Mouse (Mus musculus) CH12.LX (cell line): ENCODE measurements at regions not wholly inside any gene's neighbourhood (a gene's known extent, or its start where the extent isn't known, plus 50 kb on each side); places are given as distances from the start of the nearest gene placed in this dataset.

Experiments used
- DNase-seq: peaks from one replicate; pipeline ENCODE4 v3.0.0-alpha.2; 2013; ENCODE audit errors: extremely low read depth
- H3K27ac ChIP-seq: 2 replicates; pipeline ENCODE4 v1.5.1; 2012; ENCODE audit warnings: low read depth, mild to moderate bottlenecking, control low read depth, moderate library complexity; ENCODE audit not compliant: insufficient read depth
- H3K27me3 ChIP-seq: replicated peaks from 2 replicates; pipeline ENCODE3; 2012; ENCODE audit warnings: inconsistent platforms
- H3K36me3 ChIP-seq, 2 experiments: replicated peaks in 1 of 2; 2 replicates each; pipeline versions ENCODE3 to v1.6.1; 2012; ENCODE audit warnings: inconsistent platforms in 1 of 2, low read length in 1 of 2, mild to moderate bottlenecking in 1 of 2, mixed read lengths in 1 of 2, moderate library complexity in 1 of 2; ENCODE audit not compliant: control insufficient read depth in 1 of 2, insufficient read depth in 1 of 2
- H3K4me1 ChIP-seq, 2 experiments: 2 replicates each; pipeline ENCODE4 v1.6.1; 2012; ENCODE audit warnings: inconsistent platforms in 1 of 2, moderate library complexity in 1 of 2; ENCODE audit not compliant: insufficient read depth in 2 of 2, control insufficient read depth in 1 of 2
- H3K4me2 ChIP-seq: 2 replicates; pipeline ENCODE4 v1.6.1; 2012; ENCODE audit warnings: low read depth, mild to moderate bottlenecking, control low read depth; ENCODE audit not compliant: poor library complexity, insufficient read depth, severe bottlenecking
- H3K4me3 ChIP-seq, 3 experiments: fragments of 150-350 bp in 1 of 3; sonication (generic) in 1 of 3; replicated peaks in 1 of 3; 2 replicates each; pipeline versions ENCODE3 to v1.5.1; 2011 to 2012; ENCODE audit warnings: low read depth in 2 of 3, low read length in 2 of 3, mild to moderate bottlenecking in 2 of 3, moderate library complexity in 2 of 3, control low read depth in 1 of 3, improper control_type of control experiment in 1 of 3, inconsistent platforms in 1 of 3, mixed read lengths in 1 of 3; ENCODE audit not compliant: poor library complexity in 1 of 3
- H3K79me2 ChIP-seq: replicated peaks from 2 replicates; pipeline ENCODE4 v1.6.1; 2012; ENCODE audit warnings: mild to moderate bottlenecking, moderate library complexity; ENCODE audit not compliant: control insufficient read depth, poor library complexity, insufficient read depth, severe bottlenecking; ENCODE audit errors: extremely low read depth
- H3K9ac ChIP-seq: 2 replicates; pipeline ENCODE4 v1.6.1; 2012; ENCODE audit warnings: low read depth, mild to moderate bottlenecking, control low read depth, moderate library complexity; ENCODE audit not compliant: insufficient read depth
- H3K9me3 ChIP-seq: replicated peaks from 2 replicates; pipeline ENCODE3; 2012; ENCODE audit warnings: low read length, inconsistent platforms, mixed read lengths
- CHD1 ChIP-seq: IDR thresholded peaks from 2 replicates; pipeline ENCODE4 v1.6.1; 2012; ENCODE audit warnings: low read depth, low read length, improper control_type of control experiment, inconsistent platforms
- CTCF ChIP-seq, 2 experiments: IDR thresholded peaks in 1 of 2; conservative IDR thresholded peaks in 1 of 2; 2 replicates each; pipeline ENCODE4 v1.5.1; 2011 to 2012; ENCODE audit warnings: low read depth in 2 of 2, low read length in 2 of 2, improper control_type of control experiment in 1 of 2, inconsistent platforms in 1 of 2, mild to moderate bottlenecking in 1 of 2, moderate library complexity in 1 of 2
- E2F4 ChIP-seq: IDR thresholded peaks from 2 replicates; pipeline ENCODE4 v1.6.1; 2011; ENCODE audit warnings: low read depth, low read length, improper control_type of control experiment; ENCODE audit not compliant: insufficient replicate concordance
- ELF1 ChIP-seq: IDR thresholded peaks from 2 replicates; pipeline ENCODE4 v1.6.1; 2014; ENCODE audit warnings: low read depth, mild to moderate bottlenecking, inconsistent platforms, low read length, improper control_type of control experiment
- EP300 ChIP-seq: IDR thresholded peaks from 2 replicates; pipeline ENCODE4 v1.6.1; 2011; ENCODE audit warnings: low read length, improper control_type of control experiment
- ETS1 ChIP-seq: conservative IDR thresholded peaks from 2 replicates; pipeline ENCODE4 v1.6.1; 2012; ENCODE audit warnings: low read depth, mild to moderate bottlenecking, inconsistent platforms, low read length, improper control_type of control experiment, moderate library complexity
- GABPA ChIP-seq: IDR thresholded peaks from 2 replicates; pipeline ENCODE4 v1.6.1; 2012; ENCODE audit warnings: low read depth, low read length, improper control_type of control experiment, inconsistent platforms; ENCODE audit not compliant: insufficient replicate concordance
- HCFC1 ChIP-seq: IDR thresholded peaks from 2 replicates; pipeline ENCODE4 v1.6.1; 2012; ENCODE audit warnings: low read depth, mild to moderate bottlenecking, inconsistent platforms, low read length, improper control_type of control experiment
- IRF4 ChIP-seq: IDR thresholded peaks from 2 replicates; pipeline ENCODE4 v1.6.1; 2014; ENCODE audit warnings: low read depth, mild to moderate bottlenecking, inconsistent platforms, low read length, improper control_type of control experiment
- JUN ChIP-seq: IDR thresholded peaks from 2 replicates; pipeline ENCODE4 v1.6.1; 2011; ENCODE audit warnings: low read depth, mild to moderate bottlenecking, low read length, improper control_type of control experiment, moderate library complexity; ENCODE audit not compliant: insufficient read depth
- JUND ChIP-seq: conservative IDR thresholded peaks from 2 replicates; pipeline ENCODE4 v1.6.1; 2011; ENCODE audit warnings: low read depth, low read length, improper control_type of control experiment
- KAT2A ChIP-seq: IDR thresholded peaks from 2 replicates; pipeline ENCODE4 v1.6.1; 2012; ENCODE audit warnings: low read length, improper control_type of control experiment, inconsistent platforms; ENCODE audit not compliant: insufficient replicate concordance
- MAX ChIP-seq: IDR thresholded peaks from 2 replicates; pipeline ENCODE4 v1.6.1; 2011; ENCODE audit warnings: low read length, improper control_type of control experiment
- MAZ ChIP-seq: IDR thresholded peaks from 2 replicates; pipeline ENCODE4 v1.6.1; 2012; ENCODE audit warnings: low read depth, mild to moderate bottlenecking, inconsistent platforms, low read length, improper control_type of control experiment, moderate library complexity
- MEF2A ChIP-seq: IDR thresholded peaks from 2 replicates; pipeline ENCODE4 v1.6.1; 2014; ENCODE audit warnings: low read depth, mild to moderate bottlenecking, inconsistent platforms, low read length, improper control_type of control experiment, borderline replicate concordance
- NELFE ChIP-seq: IDR thresholded peaks from 2 replicates; pipeline ENCODE4 v1.6.1; 2011; ENCODE audit warnings: low read depth, low read length, improper control_type of control experiment
- NRF1 ChIP-seq: IDR thresholded peaks from 2 replicates; pipeline ENCODE4 v1.6.1; 2014; ENCODE audit warnings: low read depth, mild to moderate bottlenecking, inconsistent platforms, low read length, improper control_type of control experiment, moderate library complexity
- PAX5 ChIP-seq: IDR thresholded peaks from 2 replicates; pipeline ENCODE4 v1.6.1; 2012; ENCODE audit warnings: low read length, inconsistent platforms, mixed read lengths
- POLR2A ChIP-seq: IDR thresholded peaks from 2 replicates; pipeline ENCODE4 v1.6.1; 2011; ENCODE audit warnings: low read depth, mild to moderate bottlenecking, improper control_type of control experiment, low read length
- POLR2AphosphoS2 ChIP-seq: IDR thresholded peaks from 2 replicates; pipeline ENCODE4 v1.6.1; 2011; ENCODE audit warnings: low read depth, low read length, improper control_type of control experiment
- RAD21 ChIP-seq: IDR thresholded peaks from 2 replicates; pipeline ENCODE4 v1.6.1; 2011; ENCODE audit warnings: low read depth, mild to moderate bottlenecking, low read length, improper control_type of control experiment, moderate library complexity
- RCOR1 ChIP-seq: conservative IDR thresholded peaks from 2 replicates; pipeline ENCODE4 v1.6.1; 2012; ENCODE audit warnings: low read depth, mild to moderate bottlenecking, inconsistent platforms, low read length, improper control_type of control experiment
- SMC3 ChIP-seq: IDR thresholded peaks from 2 replicates; pipeline ENCODE4 v1.6.1; 2011; ENCODE audit warnings: low read depth, low read length, improper control_type of control experiment
- TBP ChIP-seq: conservative IDR thresholded peaks from 2 replicates; pipeline ENCODE4 v1.6.1; 2011; ENCODE audit warnings: low read depth, low read length, improper control_type of control experiment
- TCF12 ChIP-seq: IDR thresholded peaks from 2 replicates; pipeline ENCODE4 v1.6.1; 2014; ENCODE audit warnings: low read depth, mild to moderate bottlenecking, inconsistent platforms, low read length, improper control_type of control experiment
- UBTF ChIP-seq: IDR thresholded peaks from 2 replicates; pipeline ENCODE4 v1.6.1; 2012; ENCODE audit warnings: low read depth, mild to moderate bottlenecking, inconsistent platforms, low read length, improper control_type of control experiment, moderate library complexity
- USF2 ChIP-seq: conservative IDR thresholded peaks from 2 replicates; pipeline ENCODE4 v1.6.1; 2011; ENCODE audit warnings: low read depth, low read length, improper control_type of control experiment
- ZMIZ1 ChIP-seq: IDR thresholded peaks from 2 replicates; pipeline ENCODE4 v1.6.1; 2012; ENCODE audit warnings: low read depth, mild to moderate bottlenecking, inconsistent platforms, low read length, improper control_type of control experiment
- ZNF384 ChIP-seq: IDR thresholded peaks from 2 replicates; pipeline ENCODE4 v1.6.1; 2012; ENCODE audit warnings: low read depth, low read length, improper control_type of control experiment, inconsistent platforms
- dilution Hi-C: fragments of 300-500 bp; cut with MboI; formaldehyde crosslinking; loops from 2 replicates; pipeline ENCODE4 v1.14.3; 2020; ENCODE audit warnings: low sequenced_read_pairs; ENCODE audit not compliant: extremely low pct_unique_long_range_greater_than_20kb, extremely low pct_ligation_motif_present
- in situ Hi-C: fragments of 300-500 bp; cut with MboI; formaldehyde crosslinking; loops from 3 replicates; pipeline ENCODE4 v1.14.3; 2019; ENCODE audit warnings: low sequenced_read_pairs, low pct_ligation_motif_present, low pct_unique_long_range_greater_than_20kb, mixed read lengths

- H3K4me3 ChIP-seq, result no peak overlapping the region
- dilution Hi-C loops (no loop called here), in situ Hi-C loops (no loop called here)
- TF ChIP-seq JUN, result no peak
- no peak for TF ChIP-seq TBP
- TF ChIP-seq IRF4, result no peak
- no peak for TF ChIP-seq USF2
- no peak for TF ChIP-seq NELFE
- no peak for TF ChIP-seq POLR2AphosphoS2
- no peak for TF ChIP-seq MAZ
- TF ChIP-seq NRF1, result no peak
- no peak for TF ChIP-seq CTCF (conservative IDR thresholded peaks at IDR 0.05 in 1 of 2, IDR thresholded peaks at IDR 0.05 in 1 of 2; ENCODE audit: low read depth in 2 of 2, low read length in 2 of 2)
- no peak for TF ChIP-seq MEF2A
- TF ChIP-seq PAX5, result no peak
- TF ChIP-seq MAX, result no peak
- TF ChIP-seq ETS1, result no peak
- TF ChIP-seq RCOR1, result no peak
- TF ChIP-seq UBTF, result no peak
- no peak for TF ChIP-seq ZNF384
- TF ChIP-seq POLR2A, result no peak
- no peak for TF ChIP-seq JUND
- TF ChIP-seq KAT2A, result no peak
- no peak for TF ChIP-seq ZMIZ1
- TF ChIP-seq, all 38 proteins: peak for 0
- Histone ChIP-seq H3K36me3 (no peaks in the 10 kb centered on the region), H3K4me1 (no peaks in the 10 kb centered on the region), H3K9me3 (peaks cover 21% of the 10 kb centered on the region), H3K4me2 (no peak overlapping the region), H3K27ac (no peak overlapping the region), H3K27me3 (no peaks in the 10 kb centered on the region), H3K79me2 (no peaks in the 10 kb centered on the region), H3K9ac (no peak overlapping the region)
- DNase-seq, result no peak
These were observed 258.7 kb upstream of the Fermt1 start for GRCm38 (mm10) chr2:133204295-133204866.

GRCm38 (mm10) chr2:133208498-133208897 is 262.8 kb upstream of the Fermt1 start:
- Histone ChIP-seq H3K27me3 (no peaks in the 10 kb centered on the region), H3K4me3 (no peak overlapping the region), H3K4me2 (no peak overlapping the region), H3K79me2 (no peaks in the 10 kb centered on the region), H3K36me3 (no peaks in the 10 kb centered on the region)
- TF ChIP-seq EP300 (no peak), HCFC1 (no peak), NRF1 (no peak), UBTF (no peak), JUND (no peak), RAD21 (no peak), IRF4 (no peak), GABPA (no peak), NELFE (no peak), ZMIZ1 (no peak), KAT2A (no peak), ELF1 (no peak), MEF2A (no peak), CHD1 (no peak), CTCF (conservative IDR thresholded peaks at IDR 0.05 in 1 of 2, IDR thresholded peaks at IDR 0.05 in 1 of 2; ENCODE audit: low read depth in 2 of 2, low read length in 2 of 2) (no peak), SMC3 (no peak), ZNF384 (no peak), TBP (no peak), E2F4 (no peak), TCF12 (no peak)
- TF ChIP-seq, all 38 proteins: peak for 0
- in situ Hi-C loops (no loop called here), dilution Hi-C loops (no loop called here)
- Histone ChIP-seq H3K4me1 (no peaks in the 10 kb centered on the region), H3K9ac (no peak overlapping the region), H3K27ac (no peak overlapping the region), H3K9me3 (peaks cover 24% of the 10 kb centered on the region)
- no peak for DNase-seq
